Mouse (Mus musculus) limb, embryonic 12.5 days (tissue): ENCODE results near the gene Auh. TPM values are rescaled to one million over a fixed set of nuclear protein-coding genes. Genes with fewer than 3 reads are reported as not detected.
A peak's percentile ranks its signal among the peaks of the same experiment; 100 is the strongest.

Experiments used
- ATAC-seq: fragments of 200-750 bp; cut with Nextera tagmentation; 2 replicates; pipeline ENCODE4 v1.8.0; 2017; ENCODE audit warnings: low read depth, moderate TSS enrichment; ENCODE audit not compliant: insufficient number of reproducible peaks, insufficient read depth, low FRiP score, low TSS enrichment
- H3K27ac ChIP-seq: fragments of 300-500 bp; sonication (generic); 2 replicates; pipeline ENCODE4 v1.5.1; 2016; ENCODE audit warnings: mild to moderate bottlenecking, moderate library complexity
- H3K27me3 ChIP-seq: fragments of 300-500 bp; sonication (generic); 2 replicates; pipeline ENCODE4 v1.6.1; 2016; ENCODE audit warnings: mild to moderate bottlenecking, moderate library complexity
- H3K36me3 ChIP-seq: fragments of 300-500 bp; sonication (generic); 2 replicates; pipeline ENCODE4 v1.6.1; 2016; ENCODE audit warnings: mild to moderate bottlenecking, moderate library complexity
- H3K4me1 ChIP-seq: fragments of 300-500 bp; sonication (generic); replicated peaks from 2 replicates; pipeline ENCODE4 v1.6.1; 2016
- H3K4me2 ChIP-seq: fragments of 300-500 bp; sonication (generic); 2 replicates; pipeline ENCODE4 v1.6.1; 2016; ENCODE audit warnings: mild to moderate bottlenecking, moderate library complexity
- H3K4me3 ChIP-seq: fragments of 300-500 bp; sonication (generic); replicated peaks from 2 replicates; pipeline ENCODE4 v1.5.1; 2016; ENCODE audit warnings: mild to moderate bottlenecking
- H3K9ac ChIP-seq: fragments of 300-500 bp; sonication (generic); replicated peaks from 2 replicates; pipeline ENCODE4 v1.6.1; 2016; ENCODE audit warnings: mild to moderate bottlenecking, moderate library complexity
- H3K9me3 ChIP-seq: fragments of 300-500 bp; sonication (generic); 2 replicates; pipeline ENCODE4 v1.6.1; 2016; ENCODE audit warnings: mild to moderate bottlenecking, moderate library complexity
- WGBS: fragments of 180-500 bp; shearing (Covaris S2); methylation state at CpG from one replicate; pipeline ENCODE4 v1.1.7; 2016; 5-methylcytosine and 5-hydroxymethylcytosine counted together
- polyA plus RNA-seq: library from polyadenylated mRNA; unstranded; fragments of >200 nt; fragmentation: Nextera tagmentation; extraction: Ambion mirVana; gene quantifications from 2 replicates; pipeline ENCODE4 v1.2.1, GENCODE M21; 2016

Gene Auh
- polyA plus RNA-seq, 1 experiment from 2014 or later, result 41.0 TPM

- ATAC-seq, result no peak
- no peaks in the 10 kb centered on the region for H3K9me3 ChIP-seq
- H3K4me1 ChIP-seq, result peaks cover 6% of the 10 kb centered on the region; the same call in 1 of the 2 replicates
- WGBS, result 90% methylated on average over 2 of the region's 2 CpGs
- peaks cover 34% of the 10 kb centered on the region for H3K36me3 ChIP-seq
- no peak overlapping the region for H3K4me3 ChIP-seq
- H3K9ac ChIP-seq, result no peak overlapping the region
- H3K27me3 ChIP-seq, result no peaks in the 10 kb centered on the region
- H3K27ac ChIP-seq, result no peak overlapping the region
- no peak overlapping the region for H3K4me2 ChIP-seq
Observed at GRCm38 (mm10) chr13:52833748-52834147, 95.7 kb downstream of the Auh start.

GRCm38 (mm10) chr13:52833220-52833619 lies 96.3 kb downstream of the Auh start:
- WGBS, result 84% methylated on average over 4 of the region's 4 CpGs
- no peak for ATAC-seq
- no peak overlapping the region for H3K9ac ChIP-seq
- H3K27me3 ChIP-seq, result no peaks in the 10 kb centered on the region
- no peak overlapping the region for H3K4me2 ChIP-seq
- H3K27ac ChIP-seq, result no peak overlapping the region
- no peak overlapping the region for H3K4me3 ChIP-seq
- peaks cover 6% of the 10 kb centered on the region; the same call in 1 of the 2 replicates for H3K4me1 ChIP-seq
- H3K9me3 ChIP-seq, result no peaks in the 10 kb centered on the region
- peaks cover 34% of the 10 kb centered on the region for H3K36me3 ChIP-seq

GRCm38 (mm10) chr13:52832481-52833170 lies 96.9 kb downstream of the Auh start:
- H3K4me2 ChIP-seq, result no peak overlapping the region
- peaks cover 31% of the 10 kb centered on the region for H3K36me3 ChIP-seq
- H3K27ac ChIP-seq, result no peak overlapping the region
- no peak overlapping the region for H3K4me3 ChIP-seq
- no peaks in the 10 kb centered on the region for H3K27me3 ChIP-seq
- H3K4me1 ChIP-seq, result peaks cover 6% of the 10 kb centered on the region; the same call in 1 of the 2 replicates
- H3K9ac ChIP-seq, result no peak overlapping the region
- WGBS, result 93% methylated on average over 8 of the region's 8 CpGs
- no peak for ATAC-seq
- no peaks in the 10 kb centered on the region for H3K9me3 ChIP-seq

GRCm38 (mm10) chr13:52831037-52831757 lies 98.3 kb downstream of the Auh start:
- WGBS, result 88% methylated on average over 13 of the region's 13 CpGs
- no peak overlapping the region for H3K4me3 ChIP-seq
- H3K27me3 ChIP-seq, result no peaks in the 10 kb centered on the region
- H3K4me2 ChIP-seq, result no peak overlapping the region
- peaks cover 17% of the 10 kb centered on the region for H3K36me3 ChIP-seq
- ATAC-seq, result no peak
- H3K27ac ChIP-seq, result no peak overlapping the region
- peaks cover 6% of the 10 kb centered on the region; the same call in 1 of the 2 replicates for H3K4me1 ChIP-seq
- no peaks in the 10 kb centered on the region for H3K9me3 ChIP-seq
- H3K9ac ChIP-seq, result no peak overlapping the region

- WGBS, result 69% methylated on average over 12 of the region's 12 CpGs
- Histone ChIP-seq H3K4me1 (peaks cover 10% of the 10 kb centered on the region; the same call in 1 of the 2 replicates), H3K4me3 (no peak overlapping the region), H3K36me3 (peaks cover 5% of the 10 kb centered on the region; the same call in 1 of the 2 replicates), H3K27ac (no peak overlapping the region), H3K4me2 (no peak overlapping the region), H3K9me3 (no peaks in the 10 kb centered on the region), H3K27me3 (no peaks in the 10 kb centered on the region), H3K9ac (no peak overlapping the region)
- no peak for ATAC-seq
Observed at GRCm38 (mm10) chr13:52828946-52829523, 100.4 kb downstream of the Auh start.

GRCm38 (mm10) chr13:52828217-52828616 lies 101.3 kb downstream of the Auh start:
- peaks cover 14% of the 10 kb centered on the region; the same call in 1 of the 2 replicates for H3K4me1 ChIP-seq
- ATAC-seq, result no peak
- H3K36me3 ChIP-seq, result peaks cover 2% of the 10 kb centered on the region; the same call in 1 of the 2 replicates
- H3K27me3 ChIP-seq, result no peaks in the 10 kb centered on the region
- H3K4me3 ChIP-seq, result no peak overlapping the region
- H3K27ac ChIP-seq, result no peak overlapping the region
- H3K9me3 ChIP-seq, result no peaks in the 10 kb centered on the region
- no peak overlapping the region for H3K4me2 ChIP-seq
- WGBS, result 71% methylated on average over 2 of the region's 2 CpGs
- H3K9ac ChIP-seq, result no peak overlapping the region

GRCm38 (mm10) chr13:52826666-52827065 lies 102.8 kb downstream of the Auh start:
- Histone ChIP-seq H3K9ac (no peak overlapping the region), H3K36me3 (no peaks in the 10 kb centered on the region), H3K9me3 (no peaks in the 10 kb centered on the region), H3K4me3 (no peak overlapping the region), H3K4me1 (peaks cover 27% of the 10 kb centered on the region), H3K27ac (no peak overlapping the region), H3K27me3 (no peaks in the 10 kb centered on the region), H3K4me2 (no peak overlapping the region)
- no peak for ATAC-seq

GRCm38 (mm10) chr13:52824754-52825153 lies 104.7 kb downstream of the Auh start:
- no peak overlapping the region for H3K9ac ChIP-seq
- peaks cover 44% of the 10 kb centered on the region for H3K4me1 ChIP-seq
- no peak overlapping the region for H3K27ac ChIP-seq
- no peaks in the 10 kb centered on the region for H3K36me3 ChIP-seq
- no peak overlapping the region for H3K4me2 ChIP-seq
- H3K9me3 ChIP-seq, result no peaks in the 10 kb centered on the region
- H3K4me3 ChIP-seq, result no peak overlapping the region
- no peaks in the 10 kb centered on the region for H3K27me3 ChIP-seq
- WGBS, result 62% methylated on average over 9 of the region's 9 CpGs
- no peak for ATAC-seq

GRCm38 (mm10) chr13:52822165-52823149 lies 107.0 kb downstream of the Auh start:
- peak overlapping the region; percentile 81 for H3K27ac ChIP-seq
- H3K9ac ChIP-seq, result no peak overlapping the region
- peak; percentile 78 for ATAC-seq
- H3K27me3 ChIP-seq, result no peaks in the 10 kb centered on the region
- H3K36me3 ChIP-seq, result no peaks in the 10 kb centered on the region
- WGBS, result 22% methylated on average over 21 of the region's 23 CpGs
- peaks cover 61% of the 10 kb centered on the region for H3K4me1 ChIP-seq
- no peaks in the 10 kb centered on the region for H3K9me3 ChIP-seq
- peak overlapping the region; percentile 27 for H3K4me2 ChIP-seq
- no peak overlapping the region for H3K4me3 ChIP-seq

GRCm38 (mm10) chr13:52821571-52821970 lies 107.9 kb downstream of the Auh start:
- ATAC-seq, result no peak
- H3K4me1 ChIP-seq, result peaks cover 61% of the 10 kb centered on the region
- WGBS, result 33% methylated on average over 9 of the region's 9 CpGs
- H3K9me3 ChIP-seq, result no peaks in the 10 kb centered on the region
- peak overlapping the region; percentile 81 for H3K27ac ChIP-seq
- no peak overlapping the region for H3K9ac ChIP-seq
- no peaks in the 10 kb centered on the region for H3K27me3 ChIP-seq
- 0 out of 2 replicates have a peak overlapping the region, but pooled peaks have one; percentile 5 for H3K4me2 ChIP-seq
- H3K36me3 ChIP-seq, result no peaks in the 10 kb centered on the region
- no peak overlapping the region for H3K4me3 ChIP-seq
